Mouse (Mus musculus): ENCODE measurements around the gene Cited2. TPM values are rescaled to one million over a fixed set of nuclear protein-coding genes. Genes with fewer than 3 reads are reported as not detected.

Gene Cited2
- polyA plus RNA-seq, 1 experiment = 57.1 TPM

DNA sequence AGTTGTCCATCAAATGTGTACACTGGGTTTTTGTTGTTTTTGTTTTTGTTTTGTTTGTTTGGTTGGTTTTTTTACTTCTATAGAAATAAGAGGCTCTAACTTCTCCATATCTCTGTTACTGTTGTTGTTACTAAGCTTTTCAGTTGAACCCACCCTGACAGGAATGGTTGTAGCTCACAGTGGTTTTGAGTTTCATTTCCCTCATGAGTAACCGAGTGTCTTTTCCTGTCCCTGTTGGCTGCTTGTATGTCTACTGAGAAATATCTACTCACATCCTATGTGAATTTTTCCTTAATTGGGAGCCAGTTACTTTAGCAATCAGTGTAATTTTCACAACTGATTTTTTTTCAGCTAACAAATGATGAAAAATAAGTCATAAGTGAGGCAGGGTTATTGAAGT lies 31.3 kb upstream of the Cited2 start:
- H3K4me3 ChIP-seq (ENCODE audit: insufficient read depth, low read length) = no peak overlapping the region
- H3K4me1 ChIP-seq (ENCODE audit: control insufficient read depth, insufficient read depth, low read length) = no peaks in the 10 kb centered on the region
- TF ChIP-seq CTCF (IDR thresholded peaks at IDR 0.05; ENCODE audit: borderline replicate concordance, insufficient read depth, low read length) (no peak), POLR2A (IDR thresholded peaks at IDR 0.05; ENCODE audit: low read depth, low read length) (no peak)
- no peak overlapping the region for H3K27ac ChIP-seq (ENCODE audit: insufficient read depth, low read length)

- TF ChIP-seq CTCF (IDR thresholded peaks at IDR 0.05; ENCODE audit: borderline replicate concordance, insufficient read depth, low read length) = no peak
- no peak for TF ChIP-seq POLR2A (IDR thresholded peaks at IDR 0.05; ENCODE audit: low read depth, low read length)
- Histone ChIP-seq H3K27ac (ENCODE audit: insufficient read depth, low read length) (no peak overlapping the region), H3K4me1 (ENCODE audit: control insufficient read depth, insufficient read depth, low read length) (no peaks in the 10 kb centered on the region), H3K4me3 (ENCODE audit: insufficient read depth, low read length) (no peak overlapping the region)
Observed at GRCm38 (mm10) chr10:17695801-17696200, 27.2 kb upstream of the Cited2 start.

GRCm38 (mm10) chr10:17697376-17698265 lies 25.4 kb upstream of the Cited2 start:
- TF ChIP-seq POLR2A (IDR thresholded peaks at IDR 0.05; ENCODE audit: low read depth, low read length) (no peak), CTCF (IDR thresholded peaks at IDR 0.05; ENCODE audit: borderline replicate concordance, insufficient read depth, low read length) (no peak)
- Histone ChIP-seq H3K4me3 (ENCODE audit: insufficient read depth, low read length) (no peak overlapping the region), H3K27ac (ENCODE audit: insufficient read depth, low read length) (no peak overlapping the region), H3K4me1 (ENCODE audit: control insufficient read depth, insufficient read depth, low read length) (no peaks in the 10 kb centered on the region)

DNA sequence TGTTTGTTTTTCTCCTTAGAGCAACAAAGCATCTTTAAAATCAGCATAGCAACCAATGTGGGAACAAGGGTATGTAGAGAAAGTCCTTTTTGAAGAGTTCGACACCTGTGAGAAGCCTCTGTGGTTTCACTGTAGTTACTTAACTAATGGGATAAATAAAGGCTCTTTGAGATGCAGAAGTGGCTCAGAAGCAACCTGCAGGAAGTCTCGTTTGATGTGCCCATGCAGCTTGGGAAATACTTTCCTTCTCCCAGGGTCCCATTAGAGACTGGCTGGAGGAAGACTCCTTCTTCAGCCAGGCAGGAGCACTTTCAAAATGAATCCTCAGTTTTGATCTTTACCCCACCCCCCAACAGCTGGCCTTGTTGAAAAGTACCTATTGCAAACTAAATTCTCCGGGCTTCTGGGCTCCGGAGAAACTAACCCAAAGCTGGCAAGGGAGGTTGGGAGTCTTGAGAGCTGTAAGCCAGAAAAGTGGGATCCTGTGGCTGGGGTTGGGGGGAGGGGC lies 17.5 kb upstream of the Cited2 start:
- H3K4me1 ChIP-seq (ENCODE audit: control insufficient read depth, insufficient read depth, low read length) = no peaks in the 10 kb centered on the region
- no peak overlapping the region for H3K4me3 ChIP-seq (ENCODE audit: insufficient read depth, low read length)
- no peak overlapping the region for H3K27ac ChIP-seq (ENCODE audit: insufficient read depth, low read length)
- TF ChIP-seq CTCF (IDR thresholded peaks at IDR 0.05; ENCODE audit: borderline replicate concordance, insufficient read depth, low read length) (no peak), POLR2A (IDR thresholded peaks at IDR 0.05; ENCODE audit: low read depth, low read length) (no peak)

GRCm38 (mm10) chr10:17710753-17711152 lies 12.3 kb upstream of the Cited2 start:
- Histone ChIP-seq H3K4me3 (ENCODE audit: insufficient read depth, low read length) (no peak overlapping the region), H3K27ac (ENCODE audit: insufficient read depth, low read length) (no peak overlapping the region), H3K4me1 (ENCODE audit: control insufficient read depth, insufficient read depth, low read length) (no peaks in the 10 kb centered on the region)
- TF ChIP-seq CTCF (IDR thresholded peaks at IDR 0.05; ENCODE audit: borderline replicate concordance, insufficient read depth, low read length) (no peak), POLR2A (IDR thresholded peaks at IDR 0.05; ENCODE audit: low read depth, low read length) (no peak)

DNA sequence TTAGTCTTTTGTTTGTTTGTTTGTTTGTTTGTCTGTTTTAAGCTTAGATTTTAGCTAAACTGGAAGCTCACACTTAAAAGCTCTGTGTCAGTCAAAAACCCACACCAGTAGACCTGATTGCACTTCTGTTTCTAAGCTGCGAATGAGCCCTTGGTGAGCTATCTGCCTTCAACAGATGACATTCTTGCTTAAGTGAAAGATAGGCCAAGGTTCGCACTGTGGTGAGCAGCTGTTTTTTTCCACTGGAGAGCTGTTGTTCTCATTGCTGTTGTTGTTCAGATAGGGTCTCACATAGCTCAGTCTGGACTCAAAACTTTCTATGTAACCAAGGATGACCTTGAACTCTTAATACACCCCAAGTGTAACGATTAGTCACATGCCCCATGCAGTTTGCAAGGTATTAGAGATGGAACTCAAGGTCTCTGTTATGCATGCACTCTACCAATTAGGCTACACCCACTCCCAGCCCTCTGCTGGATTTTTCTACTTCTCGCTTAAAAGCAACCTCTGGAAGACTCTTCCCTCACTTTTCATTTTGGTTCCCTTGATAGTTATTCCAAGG lies 3.9 kb upstream of the Cited2 start:
- TF ChIP-seq POLR2A (IDR thresholded peaks at IDR 0.05; ENCODE audit: low read depth, low read length) (no peak), CTCF (IDR thresholded peaks at IDR 0.05; ENCODE audit: borderline replicate concordance, insufficient read depth, low read length) (no peak)
- H3K27ac ChIP-seq (ENCODE audit: insufficient read depth, low read length) = no peak overlapping the region
- H3K4me3 ChIP-seq (ENCODE audit: insufficient read depth, low read length) = no peak overlapping the region
- H3K4me1 ChIP-seq (ENCODE audit: control insufficient read depth, insufficient read depth, low read length) = no peaks in the 10 kb centered on the region

- Histone ChIP-seq H3K4me1 (ENCODE audit: control insufficient read depth, insufficient read depth, low read length) (no peaks in the 10 kb centered on the region), H3K27ac (ENCODE audit: insufficient read depth, low read length) (no peak overlapping the region), H3K4me3 (ENCODE audit: insufficient read depth, low read length) (no peak overlapping the region)
- TF ChIP-seq CTCF (IDR thresholded peaks at IDR 0.05; ENCODE audit: borderline replicate concordance, insufficient read depth, low read length) (no peak), POLR2A (IDR thresholded peaks at IDR 0.05; ENCODE audit: low read depth, low read length) (no peak)
Observed at GRCm38 (mm10) chr10:17719646-17720045, 3.4 kb upstream of the Cited2 start.

DNA sequence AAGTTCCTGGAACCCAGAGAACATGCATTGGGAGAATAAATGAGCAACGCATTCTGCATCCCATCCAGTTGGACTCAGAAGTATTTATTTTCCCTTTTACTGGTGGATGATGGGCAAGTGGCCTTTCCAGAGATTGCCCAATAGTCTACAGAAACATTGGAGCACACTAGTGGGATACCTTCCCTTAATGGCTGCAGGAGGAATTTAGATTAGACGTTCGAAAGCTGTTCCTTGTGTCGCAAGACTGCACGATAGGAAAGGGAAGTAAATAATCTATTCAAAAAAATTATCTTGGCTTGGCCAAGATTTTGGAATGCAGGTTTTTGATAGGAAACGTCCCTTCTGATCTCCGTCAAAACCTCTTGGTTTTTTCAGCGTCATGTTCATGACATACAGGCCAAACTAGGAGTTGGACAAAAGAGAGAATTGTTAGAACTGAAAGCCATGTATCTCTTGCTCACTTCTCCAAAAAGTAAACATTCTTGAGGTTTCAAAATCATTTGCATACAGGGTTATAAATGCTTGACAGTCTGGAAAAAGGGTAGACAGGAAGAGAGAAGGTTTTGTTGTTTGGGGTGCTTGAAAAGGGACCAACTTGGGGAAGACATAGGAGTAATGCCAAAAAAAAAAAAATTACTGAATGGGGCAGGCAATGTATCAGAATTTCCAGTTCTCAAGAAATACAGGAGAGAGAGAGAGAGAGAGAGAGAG lies 2.0 kb upstream of the Cited2 start:
- no peak overlapping the region for H3K4me3 ChIP-seq (ENCODE audit: insufficient read depth, low read length)
- H3K4me1 ChIP-seq (ENCODE audit: control insufficient read depth, insufficient read depth, low read length) = 0 out of 2 replicates have a peak, but pooled peaks cover 2% of the 10 kb centered on the region
- H3K27ac ChIP-seq (ENCODE audit: insufficient read depth, low read length) = peak overlapping the region; percentile 64
- TF ChIP-seq CTCF (IDR thresholded peaks at IDR 0.05; ENCODE audit: borderline replicate concordance, insufficient read depth, low read length) (no peak), POLR2A (IDR thresholded peaks at IDR 0.05; ENCODE audit: low read depth, low read length) (no peak)

GRCm38 (mm10) chr10:17721602-17722121 lies 1.4 kb upstream of the Cited2 start:
- TF ChIP-seq CTCF (IDR thresholded peaks at IDR 0.05; ENCODE audit: borderline replicate concordance, insufficient read depth, low read length) = no peak
- no peak for TF ChIP-seq POLR2A (IDR thresholded peaks at IDR 0.05; ENCODE audit: low read depth, low read length)
- H3K4me1 ChIP-seq (ENCODE audit: control insufficient read depth, insufficient read depth, low read length) = peaks cover 7% of the 10 kb centered on the region; the same call in 1 of the 2 replicates

More at GRCm38 (mm10) chr10:17721602-17722121, 1.4 kb upstream of the Cited2 start:
- peak overlapping the region; percentile 64 for H3K27ac ChIP-seq (ENCODE audit: insufficient read depth, low read length)
- H3K4me3 ChIP-seq (ENCODE audit: insufficient read depth, low read length) = peak overlapping the region; percentile 65

All from embryonic fibroblast, embryonic 13.5 days (primary cell).